Mouse (Mus musculus) lung, adult 2 months (tissue): Measurements from ENCODE around the gene Wdr26.

Experiments
- CTCF ChIP-seq: fragments of 200-500 bp; IDR thresholded peaks from 2 replicates; pipeline ENCODE4 v1.5.1; 2011; ENCODE audit warnings: mild to moderate bottlenecking, low read length, control low read depth; ENCODE audit not compliant: insufficient read depth
- POLR2A ChIP-seq: fragments of 200-500 bp; IDR thresholded peaks from 2 replicates; pipeline ENCODE4 v1.6.1; 2011; ENCODE audit warnings: low read depth, mild to moderate bottlenecking, control low read depth, low read length, borderline replicate concordance; ENCODE audit errors: extremely low read depth

GRCm38 (mm10) chr1:181247175-181247574, 35.4 kb upstream of the Wdr26 start:
- TF ChIP-seq POLR2A: no peak
- no peak for TF ChIP-seq CTCF
